Mouse (Mus musculus) neural tube, embryonic 13.5 days (tissue): ENCODE measurements around the gene Gm49322. TPM values are rescaled to one million over a fixed set of nuclear protein-coding genes. Genes with fewer than 3 reads are reported as not detected.

Experiments
- ATAC-seq: fragments of 200-750 bp; cut with Nextera tagmentation; 2 replicates; pipeline ENCODE4 v1.8.0; 2017; ENCODE audit warnings: low read depth, mild to moderate bottlenecking, moderate TSS enrichment, moderate library complexity
- H3K27ac ChIP-seq: fragments of 300-500 bp; sonication (generic); replicated peaks from 2 replicates; pipeline ENCODE4 v1.5.1; 2015; ENCODE audit warnings: moderate library complexity, mild to moderate bottlenecking, inconsistent platforms
- H3K27me3 ChIP-seq: fragments of 300-500 bp; sonication (generic); 2 replicates; pipeline ENCODE4 v1.6.1; 2015; ENCODE audit warnings: mild to moderate bottlenecking, inconsistent platforms
- H3K36me3 ChIP-seq: fragments of 300-500 bp; sonication (generic); 2 replicates; pipeline ENCODE4 v1.6.1; 2015; ENCODE audit warnings: mild to moderate bottlenecking, inconsistent platforms
- H3K4me1 ChIP-seq: fragments of 300-500 bp; sonication (generic); replicated peaks from 2 replicates; pipeline ENCODE4 v1.6.1; 2015; ENCODE audit warnings: inconsistent platforms
- H3K4me2 ChIP-seq: fragments of 300-500 bp; sonication (generic); 2 replicates; pipeline ENCODE4 v1.6.1; 2015; ENCODE audit warnings: inconsistent platforms, mild to moderate bottlenecking, moderate library complexity
- H3K4me3 ChIP-seq: fragments of 300-500 bp; sonication (generic); 2 replicates; pipeline ENCODE4 v1.5.1; 2015; ENCODE audit warnings: mild to moderate bottlenecking, inconsistent platforms
- H3K9ac ChIP-seq: fragments of 300-500 bp; sonication (generic); 2 replicates; pipeline ENCODE4 v1.6.1; 2015; ENCODE audit warnings: moderate library complexity, mild to moderate bottlenecking, inconsistent platforms
- H3K9me3 ChIP-seq: fragments of 300-500 bp; sonication (generic); 2 replicates; pipeline ENCODE4 v1.6.1; 2016; ENCODE audit warnings: inconsistent platforms
- WGBS: fragments of 180-500 bp; shearing (Covaris S2); methylation state at CpG from one replicate; pipeline ENCODE4 v1.1.7; 2015; 5-methylcytosine and 5-hydroxymethylcytosine counted together
- polyA plus RNA-seq: library from polyadenylated mRNA; unstranded; fragments of >200 nt; fragmentation: Nextera tagmentation; extraction: Ambion mirVana; gene quantifications from 2 replicates; pipeline ENCODE4 v1.2.1, GENCODE M21; 2015

Gene Gm49322
- polyA plus RNA-seq, 1 experiment from 2014 or later, result 2.8 TPM

- 90% methylated on average over 10 of the region's 10 CpGs for WGBS
- Histone ChIP-seq H3K4me3 (no peak overlapping the region), H3K36me3 (peaks cover 36% of the 10 kb centered on the region), H3K9me3 (no peaks in the 10 kb centered on the region), H3K9ac (no peak overlapping the region), H3K27ac (no peak overlapping the region), H3K27me3 (no peaks in the 10 kb centered on the region), H3K4me1 (peaks cover 41% of the 10 kb centered on the region), H3K4me2 (no peak overlapping the region)
- no peak for ATAC-seq
Measured at GRCm38 (mm10) chr10:80650392-80650791, 44.6 kb downstream of the Gm49322 start.

- no peak overlapping the region for H3K9ac ChIP-seq
- ATAC-seq, result no peak
- no peak overlapping the region for H3K4me3 ChIP-seq
- no peaks in the 10 kb centered on the region for H3K27me3 ChIP-seq
- no peaks in the 10 kb centered on the region for H3K9me3 ChIP-seq
- H3K27ac ChIP-seq, result no peak overlapping the region
- peaks cover 10% of the 10 kb centered on the region for H3K36me3 ChIP-seq
- WGBS, result 81% methylated on average over 6 of the region's 6 CpGs
- H3K4me2 ChIP-seq, result no peak overlapping the region
- peaks cover 51% of the 10 kb centered on the region for H3K4me1 ChIP-seq
Measured at GRCm38 (mm10) chr10:80653156-80653720, 47.4 kb downstream of the Gm49322 start.

GRCm38 (mm10) chr10:80654866-80655265 is 49.0 kb downstream of the Gm49322 start:
- peak overlapping the region; percentile 95 for H3K4me2 ChIP-seq
- 81% methylated on average over 6 of the region's 6 CpGs for WGBS
- H3K9ac ChIP-seq, result peak overlapping the region; percentile 95
- H3K4me1 ChIP-seq, result peaks cover 49% of the 10 kb centered on the region
- peak overlapping the region; percentile 77 for H3K4me3 ChIP-seq
- no peaks in the 10 kb centered on the region for H3K9me3 ChIP-seq
- no peaks in the 10 kb centered on the region for H3K27me3 ChIP-seq
- H3K27ac ChIP-seq, result no peak overlapping the region
- ATAC-seq, result no peak
- peaks cover 7% of the 10 kb centered on the region for H3K36me3 ChIP-seq

GRCm38 (mm10) chr10:80655406-80656129 is 49.7 kb downstream of the Gm49322 start:
- Histone ChIP-seq H3K9me3 (no peaks in the 10 kb centered on the region), H3K4me1 (peaks cover 49% of the 10 kb centered on the region), H3K4me3 (peak overlapping the region; percentile 77), H3K27ac (peak overlapping the region; percentile 84), H3K4me2 (peak overlapping the region; percentile 95), H3K36me3 (peaks cover 7% of the 10 kb centered on the region), H3K9ac (peak overlapping the region; percentile 95), H3K27me3 (no peaks in the 10 kb centered on the region)
- 2% methylated on average over 11 of the region's 12 CpGs for WGBS
- peak; percentile 51 for ATAC-seq

- H3K27ac ChIP-seq, result peak overlapping the region; percentile 95
- ATAC-seq, result peak; percentile 89
- H3K4me1 ChIP-seq, result peaks cover 49% of the 10 kb centered on the region
- no peaks in the 10 kb centered on the region for H3K27me3 ChIP-seq
- peak overlapping the region; percentile 95 for H3K4me2 ChIP-seq
- peak overlapping the region; percentile 77 for H3K4me3 ChIP-seq
- peaks cover 7% of the 10 kb centered on the region for H3K36me3 ChIP-seq
- 1% methylated on average over 66 of the region's 72 CpGs for WGBS
- peak overlapping the region; percentile 95 for H3K9ac ChIP-seq
- no peaks in the 10 kb centered on the region for H3K9me3 ChIP-seq
Measured at GRCm38 (mm10) chr10:80656130-80656862, 50.5 kb downstream of the Gm49322 start.

- Histone ChIP-seq H3K9ac (peak within 1 kb of the TSS; percentile 95), H3K36me3 (peaks cover 4% of the 10 kb centered on the region), H3K4me3 (peak within 1 kb of the TSS; percentile 77), H3K4me1 (peaks cover 47% of the 10 kb centered on the region), H3K4me2 (peak within 1 kb of the TSS; percentile 95), H3K27ac (peak within 1 kb of the TSS; percentile 95), H3K27me3 (no peaks in the 10 kb centered on the region), H3K9me3 (no peaks in the 10 kb centered on the region)
- ATAC-seq, result peak; percentile 54
- 19% methylated on average over 15 of the region's 15 CpGs for WGBS
Measured at GRCm38 (mm10) chr10:80656863-80657623, 51.2 kb downstream of the Gm49322 start, which contains the start of gene Btbd2. Btbd2 (minus strand) TSS chr10:80657071.

- 79% methylated on average over 14 of the region's 14 CpGs for WGBS
- H3K27me3 ChIP-seq, result no peaks in the 10 kb centered on the region
- peaks cover 39% of the 10 kb centered on the region for H3K4me1 ChIP-seq
- H3K4me3 ChIP-seq, result no peak overlapping the region
- H3K4me2 ChIP-seq, result no peak overlapping the region
- no peak overlapping the region for H3K9ac ChIP-seq
- no peaks in the 10 kb centered on the region for H3K36me3 ChIP-seq
- no peak for ATAC-seq
- no peaks in the 10 kb centered on the region for H3K9me3 ChIP-seq
- no peak overlapping the region for H3K27ac ChIP-seq
Measured at GRCm38 (mm10) chr10:80658194-80658840, 52.5 kb downstream of the Gm49322 start.

- Histone ChIP-seq H3K36me3 (no peaks in the 10 kb centered on the region), H3K4me3 (no peak overlapping the region), H3K27me3 (no peaks in the 10 kb centered on the region), H3K4me2 (0 out of 2 replicates have a peak overlapping the region, but pooled peaks have one; percentile 25), H3K9me3 (no peaks in the 10 kb centered on the region), H3K27ac (no peak overlapping the region), H3K9ac (no peak overlapping the region), H3K4me1 (peaks cover 39% of the 10 kb centered on the region)
- ATAC-seq, result no peak
- WGBS, result 62% methylated on average over 4 of the region's 4 CpGs
Measured at GRCm38 (mm10) chr10:80658841-80659202, 53.0 kb downstream of the Gm49322 start.

- H3K4me2 ChIP-seq, result 0 out of 2 replicates have a peak overlapping the region, but pooled peaks have one; percentile 25
- H3K27me3 ChIP-seq, result no peaks in the 10 kb centered on the region
- WGBS, result 16% methylated on average over 10 of the region's 10 CpGs
- H3K9me3 ChIP-seq, result no peaks in the 10 kb centered on the region
- H3K4me3 ChIP-seq, result 0 out of 2 replicates have a peak overlapping the region, but pooled peaks have one; percentile 13
- H3K9ac ChIP-seq, result no peak overlapping the region
- no peak overlapping the region for H3K27ac ChIP-seq
- no peaks in the 10 kb centered on the region for H3K36me3 ChIP-seq
- no peak for ATAC-seq
- H3K4me1 ChIP-seq, result peaks cover 37% of the 10 kb centered on the region
Measured at GRCm38 (mm10) chr10:80659213-80659612, 53.4 kb downstream of the Gm49322 start.

- H3K27ac ChIP-seq, result no peak overlapping the region
- H3K4me3 ChIP-seq, result no peak overlapping the region
- ATAC-seq, result no peak
- WGBS, result 40% methylated on average over 5 of the region's 5 CpGs
- H3K4me2 ChIP-seq, result no peak overlapping the region
- H3K9me3 ChIP-seq, result no peaks in the 10 kb centered on the region
- H3K4me1 ChIP-seq, result peaks cover 39% of the 10 kb centered on the region
- H3K9ac ChIP-seq, result no peak overlapping the region
- no peaks in the 10 kb centered on the region for H3K27me3 ChIP-seq
- peaks cover 11% of the 10 kb centered on the region for H3K36me3 ChIP-seq
Measured at GRCm38 (mm10) chr10:80661149-80661548, 55.3 kb downstream of the Gm49322 start.

GRCm38 (mm10) chr10:80663485-80664196 is 57.8 kb downstream of the Gm49322 start:
- Histone ChIP-seq H3K27me3 (no peaks in the 10 kb centered on the region), H3K36me3 (peaks cover 36% of the 10 kb centered on the region), H3K4me3 (no peak overlapping the region), H3K9ac (no peak overlapping the region), H3K4me1 (peaks cover 38% of the 10 kb centered on the region), H3K27ac (no peak overlapping the region), H3K9me3 (no peaks in the 10 kb centered on the region), H3K4me2 (no peak overlapping the region)
- ATAC-seq, result no peak
- 57% methylated on average over 5 of the region's 5 CpGs for WGBS
